Mouse (Mus musculus): Measurements from ENCODE around the gene Birc2. TPM values are rescaled to one million over a fixed set of nuclear protein-coding genes. Genes with fewer than 3 reads are reported as not detected.
"Not testable (repeated sequence)": the region's sequence is repeated elsewhere in the genome, so short reads cannot be mapped to it uniquely, and the experiment has no call there.

Gene Birc2
- polyA plus RNA-seq, 1 experiment from 2014 or later = 47.1 TPM

DNA sequence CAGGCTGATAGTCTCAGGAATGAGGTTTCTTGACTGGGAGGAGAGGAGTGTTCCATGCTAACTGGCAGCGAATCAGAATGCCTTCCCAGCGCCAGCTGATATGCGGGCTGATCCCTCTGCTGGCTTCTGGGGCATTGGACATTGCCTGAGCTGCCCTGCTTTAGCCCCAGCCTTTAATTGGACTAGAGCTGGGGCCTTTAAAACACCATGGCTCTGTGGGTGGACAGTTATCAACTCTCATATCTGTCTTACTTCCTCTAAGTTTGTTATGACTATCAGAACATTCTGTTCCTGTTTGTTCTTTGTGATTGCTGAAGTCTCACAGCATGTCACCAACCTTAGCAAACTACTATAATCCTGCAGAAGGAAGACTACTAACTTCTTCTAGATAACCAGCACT, 31.1 kb upstream of the Birc2 start:
- no peak for ATAC-seq (ENCODE audit: insufficient number of reproducible peaks, insufficient read depth, low FRiP score, low TSS enrichment)
- H3K4me2 ChIP-seq (replicated peaks) = no peak overlapping the region
- no peaks in the 10 kb centered on the region for H3K9me3 ChIP-seq
- H3K27me3 ChIP-seq = no peaks in the 10 kb centered on the region
- H3K4me3 ChIP-seq = no peak overlapping the region
- peaks cover 5% of the 10 kb centered on the region; the same call in 1 of the 2 replicates for H3K36me3 ChIP-seq
- no peak overlapping the region for H3K27ac ChIP-seq
- no peak overlapping the region for H3K9ac ChIP-seq
- 93% methylated on average over 3 of the region's 3 CpGs for WGBS
- H3K4me1 ChIP-seq = peaks cover 9% of the 10 kb centered on the region; the same call in 1 of the 2 replicates

DNA sequence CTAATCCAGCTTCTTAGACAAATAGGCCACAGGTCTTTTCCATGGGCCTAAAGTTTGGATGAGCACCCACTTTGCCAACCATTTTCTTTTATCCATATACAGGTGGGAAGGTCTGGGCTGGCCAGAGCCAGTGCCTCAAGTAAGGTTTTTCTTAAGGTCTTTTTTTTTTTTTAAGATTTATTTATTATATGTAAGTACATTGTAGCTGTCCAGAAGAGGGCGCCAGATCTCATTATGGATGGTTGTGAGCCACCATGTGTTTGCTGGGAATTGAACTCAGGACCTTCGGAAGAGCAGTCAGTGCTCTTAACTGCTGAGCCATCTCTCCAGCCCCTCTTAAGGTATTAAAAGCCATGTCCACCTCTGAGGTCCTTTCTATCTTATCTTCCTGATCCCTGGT, 30.1 kb upstream of the Birc2 start:
- not testable (repeated sequence) for H3K4me3 ChIP-seq; H3K9ac ChIP-seq; ATAC-seq (ENCODE audit: insufficient number of reproducible peaks, insufficient read depth, low FRiP score, low TSS enrichment); H3K9me3 ChIP-seq; H3K36me3 ChIP-seq; H3K4me2 ChIP-seq (replicated peaks); H3K27me3 ChIP-seq; H3K4me1 ChIP-seq; H3K27ac ChIP-seq
- WGBS = 83% methylated on average over 2 of the region's 2 CpGs

DNA sequence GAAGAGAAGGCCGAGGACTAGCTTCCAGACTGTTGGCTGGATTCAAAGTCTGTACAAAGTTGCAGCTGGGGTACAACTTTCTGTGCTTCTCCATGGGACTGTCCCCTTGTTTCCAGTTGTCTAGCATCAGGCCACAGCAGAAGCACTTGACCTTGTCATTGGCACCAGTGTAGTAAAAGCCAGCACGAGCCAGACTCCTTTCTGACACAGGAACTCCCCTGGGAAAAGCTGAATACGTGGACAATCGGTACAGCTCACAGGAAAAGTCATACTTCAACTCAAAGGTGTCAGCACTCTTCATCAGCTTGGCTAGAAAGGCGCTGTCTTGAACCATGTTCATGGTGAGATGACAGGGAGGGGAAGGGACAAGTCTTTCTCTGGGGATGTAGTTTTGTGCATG, 24.1 kb upstream of the Birc2 start:
- WGBS = 85% methylated on average over 5 of the region's 5 CpGs
- no peaks in the 10 kb centered on the region for H3K27me3 ChIP-seq
- ATAC-seq (ENCODE audit: insufficient number of reproducible peaks, insufficient read depth, low FRiP score, low TSS enrichment) = no peak
- H3K4me2 ChIP-seq (replicated peaks) = no peak overlapping the region
- H3K9ac ChIP-seq = no peak overlapping the region
- no peaks in the 10 kb centered on the region for H3K36me3 ChIP-seq
- H3K4me1 ChIP-seq = no peaks in the 10 kb centered on the region
- H3K9me3 ChIP-seq = no peaks in the 10 kb centered on the region
- H3K27ac ChIP-seq = no peak overlapping the region
- no peak overlapping the region for H3K4me3 ChIP-seq

DNA sequence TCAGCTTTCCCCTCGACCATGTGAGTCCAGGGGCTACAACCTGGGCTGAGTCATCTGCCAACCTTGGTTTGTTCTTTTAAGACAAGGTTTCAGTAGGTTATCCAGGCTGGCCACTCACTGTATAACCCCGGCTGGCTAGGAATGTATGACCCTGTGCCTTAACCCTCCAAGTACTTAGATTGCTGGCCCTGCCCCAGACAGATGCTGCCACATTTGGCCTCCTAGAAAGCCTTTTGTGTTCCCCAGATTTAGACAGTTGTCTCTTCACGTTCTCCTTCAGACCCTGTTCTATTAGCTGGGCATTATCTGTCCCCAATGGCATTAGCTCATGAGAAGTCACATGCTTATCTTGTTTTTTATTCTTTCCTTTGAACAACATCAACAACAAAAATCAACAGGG, 19.0 kb upstream of the Birc2 start:
- ATAC-seq (ENCODE audit: insufficient number of reproducible peaks, insufficient read depth, low FRiP score, low TSS enrichment) = no peak
- Histone ChIP-seq H3K4me3 (no peak overlapping the region), H3K36me3 (no peaks in the 10 kb centered on the region), H3K9me3 (no peaks in the 10 kb centered on the region), H3K9ac (no peak overlapping the region), H3K4me2 (replicated peaks) (no peak overlapping the region), H3K27me3 (no peaks in the 10 kb centered on the region), H3K27ac (no peak overlapping the region), H3K4me1 (no peaks in the 10 kb centered on the region)
- WGBS = 66% methylated on average over 3 of the region's 3 CpGs

DNA sequence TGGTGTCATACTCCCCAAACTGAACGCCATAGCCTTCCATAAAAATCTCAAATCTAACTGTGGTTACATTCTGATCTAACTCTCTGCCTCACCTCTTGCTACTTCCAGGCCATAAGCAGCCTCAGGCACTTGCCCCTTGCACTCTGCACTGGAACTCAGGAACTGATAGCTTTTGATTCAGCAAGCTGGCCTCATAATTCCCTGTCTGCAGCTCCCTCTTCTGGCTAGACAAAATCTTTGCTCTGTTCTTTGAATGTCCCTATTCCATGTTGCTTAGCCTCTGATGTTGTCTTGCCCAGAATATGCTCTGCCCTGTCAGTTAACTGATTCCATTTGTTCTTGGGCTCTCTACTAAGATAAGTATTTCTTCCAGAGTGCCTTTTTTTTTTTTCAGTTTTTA, 18.5 kb upstream of the Birc2 start:
- no peak for ATAC-seq (ENCODE audit: insufficient number of reproducible peaks, insufficient read depth, low FRiP score, low TSS enrichment)
- Histone ChIP-seq H3K4me3 (no peak overlapping the region), H3K27ac (no peak overlapping the region), H3K4me2 (replicated peaks) (no peak overlapping the region), H3K27me3 (no peaks in the 10 kb centered on the region), H3K9ac (no peak overlapping the region), H3K36me3 (no peaks in the 10 kb centered on the region), H3K9me3 (no peaks in the 10 kb centered on the region), H3K4me1 (no peaks in the 10 kb centered on the region)
- WGBS = 29% methylated on average over 1 of the region's 1 CpGs

DNA sequence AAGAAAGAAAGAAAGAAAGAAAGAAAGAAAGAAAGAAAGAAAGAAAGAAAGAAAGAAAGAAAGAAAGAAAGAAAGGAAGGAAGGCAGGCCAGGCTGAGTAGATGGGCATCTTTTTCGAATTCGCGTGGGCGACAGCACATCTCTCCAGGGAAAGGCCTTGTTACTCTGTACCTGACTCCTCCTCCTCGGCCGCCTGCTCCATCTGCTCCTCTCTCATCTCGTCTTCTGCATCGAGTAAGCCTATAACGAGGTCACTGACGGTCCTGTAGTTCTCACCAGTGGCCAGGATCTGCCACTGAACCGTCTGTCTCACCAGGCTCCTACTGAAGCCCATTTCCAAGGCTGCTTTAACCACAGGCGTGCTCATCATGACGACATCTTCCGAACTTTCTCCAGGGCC, 17.3 kb upstream of the Birc2 start:
- not testable (repeated sequence) for H3K4me1 ChIP-seq; H3K9me3 ChIP-seq; H3K27ac ChIP-seq; H3K36me3 ChIP-seq; H3K4me2 ChIP-seq (replicated peaks); H3K27me3 ChIP-seq; ATAC-seq (ENCODE audit: insufficient number of reproducible peaks, insufficient read depth, low FRiP score, low TSS enrichment); H3K9ac ChIP-seq; H3K4me3 ChIP-seq
- 84% methylated on average over 14 of the region's 14 CpGs for WGBS

DNA sequence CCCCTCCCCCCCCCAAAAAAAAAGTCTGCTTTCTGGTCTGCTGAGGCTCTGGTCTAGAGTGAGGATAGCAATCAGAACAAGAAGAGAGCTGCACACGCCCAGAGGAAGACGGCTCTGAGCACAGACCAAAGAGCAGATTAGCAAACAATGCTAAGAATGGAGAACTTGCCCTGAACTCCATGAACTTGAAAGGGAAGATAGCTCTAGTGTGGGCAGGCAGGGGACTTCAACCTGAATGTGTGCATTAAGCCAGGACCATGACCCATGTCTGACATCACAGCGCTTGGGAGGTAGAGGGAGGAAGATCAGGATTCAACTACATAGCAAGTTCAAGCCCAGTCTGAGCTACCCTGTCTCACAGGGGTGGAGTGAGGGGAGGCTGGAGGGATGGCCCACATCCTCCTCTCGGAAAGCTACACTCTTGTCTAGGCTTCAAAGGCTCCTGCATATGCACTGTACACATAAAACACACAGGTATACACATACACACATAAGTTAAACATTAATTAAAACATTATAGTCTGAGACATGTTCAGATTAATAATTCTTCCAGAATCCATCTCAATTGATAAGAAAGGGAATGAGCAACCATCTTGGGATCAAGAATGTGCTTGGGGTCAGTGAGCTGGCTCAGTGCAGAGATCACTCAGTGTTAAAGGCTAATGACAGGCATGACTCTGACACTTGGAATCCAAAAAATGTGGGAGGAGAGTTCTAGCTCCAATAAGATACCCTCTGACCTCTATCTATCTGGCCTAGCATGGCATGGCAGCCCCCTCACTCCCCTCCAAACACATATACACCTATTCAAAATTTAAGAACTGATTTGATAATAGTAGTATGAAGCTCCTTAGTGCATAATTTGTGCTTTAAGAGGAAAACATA, 15.7 kb upstream of the Birc2 start:
- 0 out of 2 replicates have a peak, but pooled peaks cover 8% of the 10 kb centered on the region for H3K36me3 ChIP-seq
- ATAC-seq (ENCODE audit: insufficient number of reproducible peaks, insufficient read depth, low FRiP score, low TSS enrichment) = no peak
- no peaks in the 10 kb centered on the region for H3K27me3 ChIP-seq
- H3K4me1 ChIP-seq = no peaks in the 10 kb centered on the region
- 78% methylated on average over 4 of the region's 4 CpGs for WGBS
- no peak overlapping the region for H3K4me2 ChIP-seq (replicated peaks)
- no peak overlapping the region for H3K4me3 ChIP-seq
- H3K9ac ChIP-seq = no peak overlapping the region
- no peaks in the 10 kb centered on the region for H3K9me3 ChIP-seq
- no peak overlapping the region for H3K27ac ChIP-seq

DNA sequence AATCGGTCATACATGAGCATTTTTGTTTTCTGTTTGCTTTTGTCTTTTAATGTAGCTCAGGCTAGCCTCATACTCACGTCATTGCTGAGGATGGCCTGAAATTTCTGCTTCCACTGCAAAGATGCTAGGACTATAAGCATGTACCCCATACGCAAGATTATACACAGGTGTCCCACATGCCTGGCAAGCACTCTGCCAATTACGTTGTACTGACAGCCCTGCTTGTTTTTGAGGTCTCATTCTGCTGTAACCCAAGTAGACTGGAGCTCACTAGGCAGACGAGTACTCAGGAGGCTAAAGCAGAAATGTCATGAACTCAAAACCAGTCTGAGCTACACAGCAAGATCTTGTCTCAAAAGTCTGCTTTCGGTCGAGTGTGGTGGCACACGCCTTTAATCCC, 15.0 kb upstream of the Birc2 start:
- no peak for ATAC-seq (ENCODE audit: insufficient number of reproducible peaks, insufficient read depth, low FRiP score, low TSS enrichment)
- Histone ChIP-seq H3K36me3 (0 out of 2 replicates have a peak, but pooled peaks cover 8% of the 10 kb centered on the region), H3K4me3 (no peak overlapping the region), H3K9me3 (no peaks in the 10 kb centered on the region), H3K9ac (no peak overlapping the region), H3K4me1 (no peaks in the 10 kb centered on the region), H3K27me3 (no peaks in the 10 kb centered on the region), H3K27ac (no peak overlapping the region), H3K4me2 (replicated peaks) (no peak overlapping the region)
- WGBS = 84% methylated on average over 8 of the region's 8 CpGs

DNA sequence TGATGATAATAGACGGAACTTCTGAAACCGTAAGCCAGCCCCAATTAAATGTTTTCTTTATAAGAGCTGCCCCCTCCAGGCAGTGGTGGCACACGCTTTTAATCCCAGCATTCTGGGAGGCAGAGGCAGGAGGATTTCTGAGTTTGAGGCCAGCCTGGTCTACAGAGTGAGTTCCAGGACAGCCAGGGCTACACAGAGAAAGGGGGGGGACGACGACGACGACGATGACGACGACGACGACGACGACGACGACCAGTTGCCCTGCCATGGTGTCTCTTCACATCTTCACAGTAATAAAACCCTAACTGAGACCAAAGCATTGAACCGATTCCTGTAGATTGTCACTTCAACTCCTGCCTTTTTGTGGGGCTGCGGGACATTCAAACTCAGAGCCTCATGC, 11.3 kb upstream of the Birc2 start:
- Histone ChIP-seq H3K27me3 (no peaks in the 10 kb centered on the region), H3K9me3 (no peaks in the 10 kb centered on the region), H3K4me2 (replicated peaks) (no peak overlapping the region), H3K27ac (no peak overlapping the region), H3K36me3 (0 out of 2 replicates have a peak, but pooled peaks cover 8% of the 10 kb centered on the region), H3K9ac (no peak overlapping the region), H3K4me1 (no peaks in the 10 kb centered on the region), H3K4me3 (no peak overlapping the region)
- 92% methylated on average over 18 of the region's 18 CpGs for WGBS
- ATAC-seq (ENCODE audit: insufficient number of reproducible peaks, insufficient read depth, low FRiP score, low TSS enrichment) = no peak

DNA sequence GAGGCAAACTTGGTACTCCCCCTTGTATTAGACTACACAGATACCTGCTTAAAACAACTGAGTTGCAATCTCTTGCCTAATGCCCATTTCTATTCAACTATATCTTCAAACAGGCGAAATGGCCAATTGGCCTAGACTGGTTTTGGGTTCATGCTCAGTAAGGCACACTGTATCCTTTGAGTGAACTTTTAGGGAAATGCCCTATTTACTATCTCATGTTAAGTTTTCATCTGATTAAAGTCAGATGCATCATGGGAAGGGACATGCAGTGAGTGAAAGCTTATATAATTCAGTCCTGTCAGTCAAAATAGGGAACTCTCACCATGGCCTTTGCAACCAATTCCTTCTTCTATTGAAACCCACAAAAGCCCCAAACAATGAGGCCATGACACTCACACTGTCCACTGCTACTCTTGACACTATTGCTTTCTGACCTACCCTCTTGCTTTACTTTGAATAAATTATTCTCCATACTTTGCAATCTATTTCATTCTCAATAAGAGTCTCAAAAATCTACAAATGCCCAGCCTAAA, 9.9 kb upstream of the Birc2 start:
- Histone ChIP-seq H3K27me3 (no peaks in the 10 kb centered on the region), H3K36me3 (0 out of 2 replicates have a peak, but pooled peaks cover 8% of the 10 kb centered on the region), H3K4me2 (replicated peaks) (no peak overlapping the region), H3K9me3 (no peaks in the 10 kb centered on the region), H3K4me1 (no peaks in the 10 kb centered on the region), H3K4me3 (no peak overlapping the region), H3K27ac (no peak overlapping the region), H3K9ac (no peak overlapping the region)
- WGBS = 88% methylated on average over 1 of the region's 1 CpGs
- no peak for ATAC-seq (ENCODE audit: insufficient number of reproducible peaks, insufficient read depth, low FRiP score, low TSS enrichment)

DNA sequence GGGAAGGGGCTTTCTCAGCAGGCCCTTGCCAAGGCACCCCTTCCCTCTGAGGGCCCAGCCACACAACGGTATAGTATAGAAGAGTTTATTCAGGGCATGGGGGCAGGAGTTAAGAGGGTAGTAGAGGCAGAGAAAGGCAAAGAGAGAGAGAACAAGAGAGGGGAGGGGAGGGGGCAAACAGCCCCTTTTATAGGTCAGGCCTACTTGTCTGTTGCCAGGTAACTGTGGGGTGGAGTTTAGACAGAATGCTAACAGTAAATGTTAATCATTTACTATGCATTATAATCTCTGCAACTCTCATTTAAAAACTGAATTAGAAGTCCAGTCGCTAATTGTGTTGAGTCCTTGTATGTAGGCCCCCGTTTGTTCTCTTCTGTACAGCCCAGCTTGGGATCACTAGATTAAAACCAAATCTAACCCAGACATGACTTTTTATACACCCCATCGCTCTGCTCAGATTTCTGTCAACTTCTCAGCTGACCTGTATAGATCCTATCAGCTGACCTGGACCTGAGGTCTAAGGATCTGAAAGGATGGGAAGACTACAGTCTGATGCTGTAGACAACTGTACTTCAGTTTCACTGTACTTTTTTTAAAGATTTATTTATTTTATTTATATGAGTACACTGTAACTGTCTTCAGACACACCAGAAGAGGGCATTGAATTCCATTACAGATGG, 8.5 kb upstream of the Birc2 start:
- Histone ChIP-seq H3K27me3 (no peaks in the 10 kb centered on the region), H3K36me3 (0 out of 2 replicates have a peak, but pooled peaks cover 8% of the 10 kb centered on the region), H3K4me1 (no peaks in the 10 kb centered on the region), H3K4me3 (no peak overlapping the region), H3K9me3 (no peaks in the 10 kb centered on the region), H3K27ac (no peak overlapping the region), H3K4me2 (replicated peaks) (no peak overlapping the region), H3K9ac (no peak overlapping the region)
- ATAC-seq (ENCODE audit: insufficient number of reproducible peaks, insufficient read depth, low FRiP score, low TSS enrichment) = 0 out of 2 replicates have a peak, but pooled peaks have one; percentile 22
- WGBS = 79% methylated on average over 4 of the region's 4 CpGs

DNA sequence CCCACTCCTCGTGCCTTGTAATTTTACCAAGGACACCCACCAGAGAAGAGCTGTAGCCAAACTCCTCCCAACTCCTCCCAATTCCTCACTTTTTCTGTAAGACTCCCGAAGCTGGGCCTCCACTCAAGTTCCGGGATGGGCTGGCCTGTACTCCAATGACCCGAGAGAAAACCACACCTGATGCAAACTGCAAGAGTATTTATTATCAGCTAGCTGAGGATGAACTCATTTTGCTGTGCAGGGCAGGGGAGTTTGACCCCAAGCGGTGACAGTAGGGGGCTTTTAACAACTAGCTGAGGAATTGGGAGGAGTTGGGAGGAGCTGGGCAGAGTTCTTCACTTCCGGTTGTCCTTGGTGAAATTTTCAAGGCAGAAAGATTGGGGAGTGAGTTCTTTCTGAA, 4.4 kb upstream of the Birc2 start:
- Histone ChIP-seq H3K9ac (no peak overlapping the region), H3K36me3 (no peaks in the 10 kb centered on the region), H3K4me1 (no peaks in the 10 kb centered on the region), H3K27ac (no peak overlapping the region), H3K27me3 (no peaks in the 10 kb centered on the region), H3K4me3 (no peak overlapping the region), H3K9me3 (no peaks in the 10 kb centered on the region), H3K4me2 (replicated peaks) (no peak overlapping the region)
- no peak for ATAC-seq (ENCODE audit: insufficient number of reproducible peaks, insufficient read depth, low FRiP score, low TSS enrichment)
- 70% methylated on average over 6 of the region's 6 CpGs for WGBS
